Mouse (Mus musculus) mouse embryonic stem cell (cell line): ENCODE results near the gene Ankrd23.

Source experiments
- in situ Hi-C, 2 experiments: fragments of 300-500 bp; cut with MboI; formaldehyde crosslinking; loops; 1 replicate in 1 of 2; 3 replicates in 1 of 2; pipeline ENCODE4 v1.14.3; 2019 to 2020; ENCODE audit warnings: low sequenced_read_pairs in 2 of 2, low pct_unique_long_range_greater_than_20kb in 1 of 2, mixed read lengths in 1 of 2; ENCODE audit not compliant: unreplicated experiment in 1 of 2

Ankrd23 gene

DNA sequence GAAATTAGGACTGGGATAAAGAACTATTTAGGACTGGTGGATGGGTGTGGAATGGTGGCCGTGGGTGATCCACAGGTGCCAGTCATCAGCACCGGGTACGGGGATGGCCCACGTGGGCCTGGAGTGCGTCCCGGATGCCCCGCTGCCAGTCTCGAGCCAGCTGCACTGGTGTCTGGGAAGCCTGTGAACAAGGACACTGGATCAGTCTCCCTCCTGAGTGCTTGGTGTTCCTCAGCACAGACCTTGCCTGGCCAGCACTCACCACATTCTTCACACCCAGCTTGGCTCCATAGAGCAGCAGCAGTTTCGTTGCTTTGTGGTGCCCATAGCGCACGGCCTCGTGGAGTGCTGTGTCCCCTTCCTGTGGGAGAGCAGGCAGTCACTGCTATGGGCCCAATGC, 5.2 kb downstream of the Ankrd23 start:
- in situ Hi-C loops = no loop called here

DNA sequence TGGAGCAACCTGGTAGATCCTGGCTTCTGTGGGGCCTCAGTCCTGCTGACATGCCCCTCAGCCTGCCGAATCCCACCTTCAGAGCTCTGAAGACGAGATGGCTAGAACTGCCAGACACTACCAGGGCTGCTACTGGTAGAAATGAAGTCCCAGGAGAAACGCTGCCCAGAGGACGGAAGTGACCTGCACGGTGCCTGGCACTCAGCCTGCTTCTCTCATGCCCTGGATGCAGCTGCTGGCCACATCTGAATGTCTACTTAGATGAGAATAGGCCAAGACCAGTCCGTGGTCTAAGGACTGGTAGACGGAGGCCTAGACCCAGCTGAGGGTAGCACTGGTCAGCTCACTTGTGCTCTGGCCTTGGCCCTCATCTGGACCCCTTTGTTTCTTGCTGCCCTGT, 5.7 kb downstream of the Ankrd23 start:
- in situ Hi-C loops = no loop called here

DNA sequence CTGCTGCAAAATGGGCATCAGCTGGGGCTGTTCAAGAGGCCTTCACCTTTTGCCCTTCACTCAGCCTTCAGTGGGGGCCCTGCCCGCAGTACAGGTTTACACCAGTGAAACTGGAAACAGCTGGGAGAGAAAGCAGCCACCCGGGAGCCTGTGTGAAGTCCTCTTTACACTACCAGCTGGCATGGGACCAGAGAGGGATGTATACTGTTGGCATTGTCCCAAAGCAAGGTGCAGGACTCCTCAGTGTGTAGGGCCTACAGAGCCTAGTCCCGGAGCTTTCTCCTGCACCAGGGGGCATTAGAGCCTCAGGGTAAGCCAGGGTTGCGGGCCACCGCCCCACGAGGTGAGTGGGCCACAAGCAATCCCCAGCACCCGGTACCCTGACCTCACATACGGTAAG, 6.2 kb downstream of the Ankrd23 start:
- in situ Hi-C loops = no loop called here

DNA sequence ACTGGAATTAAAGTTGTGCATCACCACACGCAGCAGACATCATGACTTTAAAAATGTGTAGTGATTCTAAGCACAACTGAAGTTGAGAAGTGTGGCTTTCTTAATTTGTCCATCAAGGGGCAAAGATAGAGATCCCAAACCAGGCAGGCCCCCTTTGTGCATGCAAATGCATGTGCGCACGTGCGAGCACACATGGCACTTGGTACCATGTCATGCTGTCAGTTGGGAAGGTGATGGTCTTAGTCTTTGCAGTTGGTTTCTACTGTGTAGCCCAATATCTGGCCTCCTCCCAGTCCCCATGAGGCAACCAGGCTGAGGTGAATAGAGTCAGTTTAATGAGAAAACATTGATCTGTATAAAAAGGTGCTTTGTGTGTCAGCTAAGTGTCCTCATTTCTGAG, 6.8 kb downstream of the Ankrd23 start:
- in situ Hi-C loops = no loop called here

DNA sequence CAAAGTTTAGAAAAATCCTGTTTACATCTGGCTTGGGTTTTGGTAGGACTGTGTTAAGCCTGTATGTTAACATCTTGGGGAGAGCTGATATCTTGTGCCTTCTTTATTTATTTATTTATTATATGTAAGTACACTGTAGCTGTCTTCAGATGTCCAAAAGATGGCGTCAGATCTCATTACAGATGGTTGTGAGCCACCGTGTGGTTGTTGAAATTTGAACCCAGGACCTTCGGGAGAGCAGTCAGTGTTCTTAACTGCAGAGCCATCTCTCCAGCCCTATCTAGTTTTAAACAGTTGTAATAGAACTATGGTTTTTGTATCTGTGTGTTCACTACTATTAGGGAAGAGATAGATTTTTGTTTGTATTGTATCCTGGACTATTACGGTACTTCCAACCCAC, 7.4 kb downstream of the Ankrd23 start:
- in situ Hi-C loops = no loop called here

DNA sequence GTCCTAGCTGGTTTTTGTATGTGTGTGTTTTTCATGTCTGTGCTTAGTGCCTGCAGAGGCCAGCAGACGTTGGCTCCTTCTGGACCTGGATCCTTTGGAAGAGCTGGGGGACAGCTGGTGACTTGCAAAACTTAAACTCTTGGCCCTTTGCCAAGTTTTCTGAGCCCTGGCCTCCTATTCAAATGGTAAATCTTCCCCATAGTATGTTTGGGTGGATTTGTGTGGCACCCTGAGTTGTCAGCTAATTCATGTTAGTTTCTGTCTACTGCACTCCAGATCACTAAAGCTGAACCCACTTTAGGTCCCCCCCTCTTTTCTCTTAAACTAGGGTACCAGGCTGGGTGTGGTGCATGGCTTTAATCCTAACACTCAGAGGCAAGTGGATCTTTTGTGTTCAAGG, 8.3 kb downstream of the Ankrd23 start:
- in situ Hi-C loops = no loop called here

DNA sequence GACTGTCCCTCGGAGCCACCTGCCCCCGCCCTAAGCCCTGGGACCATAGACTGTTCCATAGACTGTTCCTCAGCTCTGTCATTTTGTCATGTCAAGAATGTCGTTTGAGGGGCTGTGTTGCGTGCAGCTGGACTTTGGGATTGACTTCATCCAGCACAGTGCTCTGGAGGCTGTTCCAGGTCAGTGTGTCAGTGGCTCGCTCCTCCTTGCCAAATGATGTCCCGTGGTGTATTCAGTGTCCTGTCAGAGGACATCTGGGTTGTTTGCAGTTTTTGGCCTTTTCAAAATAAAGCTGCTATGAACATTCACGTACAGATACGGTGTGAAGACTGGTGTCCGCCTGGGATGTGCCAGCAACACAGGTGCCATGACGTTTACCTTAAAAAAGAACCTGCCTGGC, 9.8 kb downstream of the Ankrd23 start:
- in situ Hi-C loops = no loop called here

DNA sequence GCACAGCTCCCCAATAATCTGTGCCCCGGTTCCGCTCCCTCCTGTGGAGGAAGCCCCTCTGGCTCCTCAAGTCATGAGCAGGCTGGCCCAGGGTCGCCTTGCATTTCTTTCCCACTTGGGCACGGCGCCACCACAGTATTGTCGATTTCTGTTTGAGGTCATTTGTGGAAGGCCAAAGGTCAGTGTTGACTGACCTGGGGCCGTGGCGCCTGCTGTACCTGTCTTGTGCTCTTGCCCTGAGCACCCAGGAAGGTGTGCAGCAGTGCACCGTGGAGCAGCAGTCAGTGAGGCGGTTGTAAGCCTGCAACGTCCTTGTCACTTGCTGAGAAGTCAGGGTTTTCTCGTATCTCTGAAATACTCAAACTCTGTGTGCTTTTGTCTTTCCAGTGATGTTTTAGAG, 10.9 kb downstream of the Ankrd23 start:
- in situ Hi-C loops = no loop called here

DNA sequence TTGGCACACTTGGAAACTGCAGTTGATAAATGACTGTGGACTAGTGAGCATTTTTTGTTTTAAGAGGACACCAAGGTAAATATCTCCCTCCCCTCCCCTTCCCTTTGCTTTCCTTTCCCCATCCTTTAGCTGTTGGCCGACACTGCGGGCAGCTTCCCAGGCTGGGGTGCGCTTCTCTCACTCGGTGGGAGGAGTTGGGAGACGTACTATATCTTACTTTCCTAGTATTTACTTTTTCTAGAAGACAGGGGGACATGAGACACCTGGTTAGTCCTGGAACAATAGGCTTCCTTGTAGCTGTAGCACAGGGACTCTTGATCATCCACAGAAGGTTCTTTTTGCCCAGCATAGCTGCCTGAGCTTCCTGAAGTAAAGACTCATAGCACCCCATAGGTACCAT, 12.6 kb downstream of the Ankrd23 start:
- in situ Hi-C loops = no loop called here

DNA sequence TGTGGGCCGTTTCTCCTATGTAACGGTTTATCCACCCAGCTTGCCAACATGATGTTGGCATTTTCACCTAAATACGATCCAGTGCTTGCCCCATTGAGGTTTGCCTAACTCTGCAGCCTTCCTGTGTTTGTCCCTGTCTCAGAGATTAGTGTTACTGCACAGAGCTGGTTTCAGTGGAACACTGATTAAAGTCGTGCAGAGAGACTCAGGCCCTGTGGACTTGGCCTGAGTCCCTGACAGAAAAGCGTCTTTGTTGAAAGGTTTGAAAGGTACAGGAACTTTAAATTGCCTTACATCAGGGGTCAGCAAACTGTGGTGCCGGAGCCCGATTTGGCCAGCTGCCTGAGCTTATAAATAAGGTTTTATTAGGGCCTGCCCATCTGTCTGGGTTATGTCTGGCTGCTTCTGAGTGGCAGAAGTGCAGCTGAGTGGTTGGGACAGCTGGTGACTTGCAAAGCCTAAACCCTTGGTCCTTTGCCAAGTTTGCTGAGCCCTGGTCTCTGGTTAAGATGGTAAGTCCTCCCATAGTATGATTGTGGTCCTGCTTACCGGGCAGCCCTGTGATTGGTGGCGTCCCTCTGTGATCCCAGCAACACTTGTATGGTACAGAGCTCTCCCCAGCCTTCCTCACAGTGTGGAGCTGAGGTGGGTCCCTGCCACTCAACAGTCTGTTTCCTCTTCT, 13.2 kb downstream of the Ankrd23 start:
- in situ Hi-C loops = no loop called here

DNA sequence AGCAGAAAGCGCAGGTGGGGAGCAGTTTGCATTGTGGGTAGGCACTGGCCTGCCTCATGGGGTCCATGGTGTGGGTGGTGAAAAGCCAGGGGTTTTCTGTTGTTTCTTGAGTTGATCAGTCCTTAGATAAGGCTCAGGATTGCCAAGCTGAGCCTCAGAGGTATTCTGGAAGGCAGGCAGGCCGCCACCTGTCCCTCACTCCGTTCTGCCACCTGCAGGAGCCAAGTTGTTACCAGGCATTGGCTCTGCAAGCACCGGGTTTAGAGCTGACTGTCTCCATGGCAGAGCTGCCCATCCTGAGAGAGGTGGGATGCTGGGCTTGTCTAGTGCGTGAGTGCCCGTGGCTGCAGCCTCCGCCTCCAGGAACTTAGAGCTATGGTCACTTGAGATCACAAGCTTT, 14.5 kb downstream of the Ankrd23 start:
- in situ Hi-C loops = no loop called here

DNA sequence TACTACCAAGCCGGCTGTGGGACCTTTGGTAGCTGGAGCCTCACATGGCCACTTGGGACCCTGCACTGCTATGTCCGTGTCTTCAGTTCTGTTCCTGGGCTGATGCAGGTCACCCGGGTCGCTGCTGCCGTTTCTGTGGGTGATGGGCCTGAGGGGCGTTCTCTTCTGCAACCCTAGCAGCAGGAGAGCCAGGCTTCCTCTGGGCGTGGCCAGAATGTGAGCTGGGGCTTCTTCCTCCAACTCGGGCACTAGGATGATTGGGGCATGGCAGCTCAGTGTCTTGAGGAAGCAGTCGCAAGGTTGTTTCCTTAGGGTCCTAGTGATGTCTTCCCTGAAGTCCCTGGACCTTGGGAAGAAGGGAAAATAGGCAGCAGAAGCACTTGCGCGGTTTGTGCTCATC, 17.1 kb downstream of the Ankrd23 start:
- in situ Hi-C loops = no loop called here

DNA sequence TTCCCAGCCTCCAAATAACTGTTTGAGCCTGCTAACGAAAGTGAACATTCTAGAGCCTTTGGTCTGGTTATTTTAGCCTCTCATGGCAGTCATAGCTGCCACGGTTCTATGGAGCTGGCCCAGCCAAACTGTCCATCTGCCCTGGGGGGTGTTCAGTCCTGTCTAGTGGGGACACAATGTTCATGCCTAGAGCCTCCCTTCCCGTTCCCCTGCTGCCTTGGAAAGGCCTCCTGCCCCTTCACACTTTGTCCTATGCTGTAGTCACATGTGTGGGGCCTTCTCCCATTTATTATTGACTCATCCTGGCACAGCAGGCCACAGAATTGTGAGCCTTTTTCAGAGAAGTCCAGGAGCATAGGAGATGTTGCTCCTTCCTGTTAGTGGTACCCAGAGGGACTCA, 18.4 kb downstream of the Ankrd23 start:
- in situ Hi-C loops = no loop called here

DNA sequence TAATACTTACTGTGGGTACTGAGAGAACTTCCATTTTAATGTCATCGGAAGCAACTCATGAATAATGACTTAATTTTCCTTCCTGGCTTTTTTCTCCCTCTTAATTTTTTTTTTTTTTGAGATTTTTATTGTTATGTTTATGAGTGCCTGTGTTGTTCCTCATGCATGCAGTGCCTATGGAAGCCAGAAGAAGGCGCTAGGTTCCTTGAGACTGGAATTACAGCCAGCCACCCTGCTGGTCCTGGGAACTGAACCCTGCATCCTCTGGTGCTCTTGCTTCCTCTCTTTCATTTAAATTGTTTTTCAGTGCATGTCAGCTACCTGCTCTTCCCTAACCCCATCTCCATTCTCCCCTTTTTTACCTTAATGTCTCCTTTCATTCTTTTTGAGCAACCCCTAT, 23.0 kb downstream of the Ankrd23 start:
- in situ Hi-C loops = no loop called here

DNA sequence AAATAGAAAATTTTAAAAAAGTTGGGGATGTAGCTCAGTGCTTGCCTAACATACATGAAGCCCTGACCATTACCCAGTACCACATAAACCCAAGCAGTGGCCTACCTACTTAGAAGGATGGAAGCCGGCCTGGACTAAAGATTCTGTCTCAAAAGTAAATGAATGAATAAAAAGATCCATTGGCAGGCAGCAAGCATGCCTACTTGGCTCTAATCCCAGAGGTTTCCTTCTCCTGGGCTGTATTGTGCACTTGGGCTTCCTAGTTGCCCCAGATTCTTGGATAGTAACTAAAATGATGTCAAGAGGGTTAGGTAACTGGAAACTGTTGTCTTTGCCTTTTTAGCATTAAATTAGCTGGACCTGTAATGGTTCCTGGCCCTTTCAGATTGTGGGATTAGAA, 23.4 kb downstream of the Ankrd23 start:
- in situ Hi-C loops = no loop called here

DNA sequence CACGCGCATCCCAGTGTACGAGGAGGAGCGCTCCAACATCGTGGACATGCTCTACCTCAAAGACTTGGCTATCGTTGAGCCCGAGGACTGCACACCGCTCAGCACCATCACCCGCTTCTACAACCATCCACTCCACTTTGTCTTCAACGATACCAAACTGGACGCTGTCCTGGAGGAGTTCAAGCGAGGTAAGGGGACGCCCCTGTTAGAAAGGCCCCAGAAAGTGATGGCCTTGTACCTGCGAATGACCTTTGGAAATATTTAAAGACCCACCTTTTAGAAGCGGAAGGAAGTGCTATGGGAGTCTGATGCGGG, 23.8 kb downstream of the Ankrd23 start:
- in situ Hi-C loops = no loop called here

DNA sequence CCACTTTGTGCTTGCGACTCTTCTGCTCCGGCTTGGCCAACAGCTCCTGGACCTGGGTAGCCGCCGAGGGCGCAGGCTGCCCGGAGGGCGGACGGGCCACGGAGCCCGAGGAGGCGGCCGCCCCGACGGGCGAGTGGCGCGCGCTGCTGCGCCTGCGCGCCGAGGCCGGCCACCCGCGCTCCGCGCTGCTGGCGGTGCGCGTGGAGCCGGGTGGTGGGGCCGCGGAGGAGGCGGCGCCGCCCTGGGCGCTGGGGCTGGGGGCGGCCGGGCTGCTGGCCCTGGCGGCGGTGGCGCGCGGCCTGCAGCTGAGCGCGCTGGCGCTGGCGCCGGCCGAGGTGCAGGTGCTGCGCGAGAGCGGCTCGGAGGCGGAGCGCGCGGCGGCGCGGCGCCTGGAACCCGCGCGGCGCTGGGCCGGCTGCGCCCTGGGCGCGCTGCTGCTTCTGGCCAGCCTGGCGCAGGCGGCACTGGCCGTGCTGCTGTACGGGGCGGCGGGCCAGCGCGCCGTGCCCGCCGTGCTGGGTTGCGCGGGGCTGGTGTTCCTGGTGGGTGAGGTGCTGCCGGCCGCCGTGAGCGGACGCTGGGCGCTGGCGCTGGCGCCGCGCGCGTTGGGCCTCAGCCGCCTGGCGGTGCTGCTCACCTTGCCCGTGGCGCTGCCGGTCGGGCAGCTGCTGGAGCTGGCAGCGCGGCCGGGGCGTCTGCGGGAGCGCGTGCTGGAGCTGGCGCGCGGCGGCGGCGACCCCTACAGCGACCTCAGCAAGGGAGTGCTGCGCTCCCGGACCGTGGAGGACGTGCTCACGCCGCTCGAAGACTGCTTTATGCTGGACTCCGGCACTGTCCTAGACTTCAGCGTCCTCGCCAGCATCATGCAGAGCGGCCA, 24.4 kb downstream of the Ankrd23 start:
- in situ Hi-C loops = no loop called here

DNA sequence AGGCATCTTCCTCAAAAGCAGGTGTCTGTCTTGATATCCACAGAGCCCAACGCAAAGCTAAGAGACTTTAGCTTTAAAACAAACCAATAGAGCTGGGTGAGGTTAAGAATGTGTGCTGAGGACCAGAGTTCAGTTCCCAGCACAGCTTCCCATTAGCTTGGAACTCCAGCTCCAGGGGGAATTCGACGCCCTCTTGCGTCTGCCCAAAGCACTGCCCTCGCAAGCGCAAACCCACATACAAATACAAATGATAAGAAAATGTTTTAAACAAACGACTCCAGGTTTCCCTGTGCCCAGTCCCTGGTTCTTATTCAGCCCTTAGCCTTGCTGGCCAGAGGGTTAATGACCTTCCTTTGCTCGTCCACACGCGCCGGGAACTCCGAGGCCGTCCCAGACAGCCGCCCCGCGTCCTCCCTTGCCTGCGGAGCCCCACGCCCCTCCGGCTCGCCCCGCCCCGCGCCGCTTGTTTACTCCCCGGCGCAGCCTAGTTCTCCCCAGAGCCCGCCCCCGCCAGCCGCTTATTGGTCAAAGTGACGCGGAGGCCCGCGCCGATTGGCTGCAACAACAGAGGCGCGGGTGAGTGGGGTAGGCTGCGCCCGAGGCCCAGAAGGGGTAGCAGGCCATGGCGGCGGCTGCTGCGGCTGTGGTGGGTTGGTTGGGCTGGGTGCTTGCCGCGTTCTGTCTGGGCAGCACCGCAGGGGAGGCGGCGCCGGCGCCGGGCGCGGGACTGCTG, 25.2 kb downstream of the Ankrd23 start, which contains the start of gene Cnnm3:
Gene Cnnm3, plus strand, starts transcription at position 579 of the 733 bp plus-strand sequence.
- in situ Hi-C loops = no loop called here

DNA sequence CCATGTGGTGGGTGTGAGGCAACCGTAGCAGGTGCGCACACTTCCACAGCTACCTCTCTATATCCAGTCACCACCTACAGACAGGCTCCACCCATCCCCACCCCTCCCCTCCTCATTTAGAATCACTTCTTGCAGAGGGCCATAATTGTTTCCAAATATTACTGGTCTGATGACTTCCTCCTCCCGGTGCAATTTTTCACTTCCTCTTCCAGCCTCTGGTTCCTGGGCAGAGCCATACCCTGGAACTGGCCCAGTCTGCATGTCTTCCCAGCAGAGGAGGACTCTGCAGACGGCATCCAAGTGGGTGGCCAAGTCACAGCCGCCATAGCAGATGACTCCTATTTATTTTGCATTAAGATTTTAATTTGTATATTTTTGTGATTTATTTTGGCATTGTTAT, 28.4 kb downstream of the Ankrd23 start:
- in situ Hi-C loops = no loop called here

DNA sequence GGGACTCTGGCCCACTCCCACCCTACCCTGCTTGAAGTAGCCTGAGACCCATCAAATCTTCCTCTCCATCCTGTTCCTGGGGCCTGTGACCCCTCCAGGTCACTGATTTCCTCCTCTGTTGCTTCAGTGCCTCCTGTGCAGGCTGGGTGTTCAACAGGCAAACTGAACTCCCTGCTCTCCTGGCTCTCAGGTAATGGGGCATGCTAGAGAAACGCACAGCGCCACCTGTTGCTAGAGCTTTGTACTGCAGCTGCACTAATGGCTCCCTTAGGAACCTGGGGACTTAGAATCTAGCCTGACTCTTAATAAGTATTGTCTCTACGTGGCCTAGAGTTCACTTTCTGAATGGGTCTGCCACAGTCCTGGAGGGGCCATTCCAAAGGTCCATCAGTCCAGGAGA, 35.4 kb downstream of the Ankrd23 start:
- in situ Hi-C loops = no loop called here
